Mouse (Mus musculus) c-Kit-negative CD71-positive TER-119-positive erythroid progenitor cells, embryonic 14.5 days (primary cell): ENCODE measurements at regions not wholly inside any gene's neighbourhood (a gene's known extent, or its start where the extent isn't known, plus 50 kb on each side); places are given as distances from the start of the nearest gene placed in this dataset.

Experiments
- DNase-seq: peaks from one replicate; pipeline ENCODE4 v3.0.0-alpha.2; 2013; ENCODE audit warnings: low read depth, low spot score

DNA sequence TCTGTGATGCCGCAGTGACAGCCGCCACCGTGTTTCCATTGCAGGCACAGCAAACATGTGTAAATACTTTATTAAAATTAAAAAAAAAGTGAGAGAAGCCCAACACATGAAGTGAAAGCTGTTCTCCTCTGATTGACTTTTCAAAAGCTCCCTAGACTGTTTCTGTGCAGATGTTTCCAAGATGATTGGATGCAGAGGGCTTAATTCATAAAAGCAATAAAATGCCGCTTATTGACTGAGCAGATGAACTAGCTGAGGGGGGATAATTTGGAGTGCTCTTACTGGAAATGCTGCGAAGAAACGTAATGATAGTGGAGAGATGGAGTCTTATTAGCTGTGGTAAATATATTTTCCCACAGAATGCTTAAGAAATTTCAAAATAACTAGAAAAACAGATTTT lies 170.4 kb downstream of the Rnf144a start:
- no peak for DNase-seq

DNA sequence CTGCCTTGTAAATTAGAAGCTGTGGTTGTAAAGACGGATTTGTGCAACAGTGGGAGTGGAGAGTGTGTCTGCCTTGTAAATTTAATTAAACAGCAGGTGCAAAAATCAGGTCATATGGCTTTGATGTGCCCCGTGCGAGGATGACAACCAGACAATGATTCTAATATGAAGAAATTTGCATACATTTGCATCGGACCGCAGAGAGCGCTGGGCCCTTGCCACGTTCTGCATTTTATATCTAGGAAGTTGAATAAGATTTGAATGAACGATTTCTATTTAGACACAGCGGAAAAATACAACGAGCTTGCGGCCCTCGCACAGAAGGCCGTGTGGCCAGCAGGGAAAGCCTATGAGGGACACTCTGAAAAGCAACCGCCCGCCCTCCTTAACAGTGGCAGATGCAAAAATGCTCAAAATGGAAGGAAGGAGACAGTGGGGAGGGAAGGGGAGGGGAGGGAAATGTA lies 187.5 kb downstream of the Rnf144a start:
- no peak for DNase-seq

- no peak for DNase-seq
These were observed 188.7 kb downstream of the Rnf144a start for GRCm38 (mm10) chr12:26226363-26226762.

DNA sequence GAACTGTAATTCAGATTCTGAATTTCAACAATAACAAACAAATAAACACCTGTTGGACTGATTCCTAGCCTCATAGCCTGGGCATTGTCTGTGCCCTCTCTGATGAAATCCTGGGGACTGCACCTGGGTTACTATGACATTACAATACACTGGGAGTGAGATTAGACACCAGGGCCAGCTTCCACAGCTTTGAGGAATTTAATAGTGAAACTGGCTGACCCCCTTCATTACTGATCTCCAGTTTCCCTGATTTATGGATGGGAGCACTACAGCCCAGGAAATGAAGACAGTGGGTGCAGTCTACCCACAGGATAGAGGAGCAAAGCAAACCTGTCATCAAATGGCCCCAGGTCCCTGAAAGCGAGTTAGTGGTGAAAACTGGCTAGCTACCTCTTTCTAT lies 202.6 kb downstream of the Rnf144a start:
- no peak for DNase-seq

GRCm38 (mm10) chr12:26211423-26211822 lies 203.6 kb downstream of the Rnf144a start:
- no peak for DNase-seq

- DNase-seq = no peak
These were observed 208.3 kb downstream of the Rnf144a start for GRCm38 (mm10) chr12:26206751-26207150.

GRCm38 (mm10) chr12:26206036-26206435 lies 209.0 kb downstream of the Rnf144a start:
- no peak for DNase-seq

DNA sequence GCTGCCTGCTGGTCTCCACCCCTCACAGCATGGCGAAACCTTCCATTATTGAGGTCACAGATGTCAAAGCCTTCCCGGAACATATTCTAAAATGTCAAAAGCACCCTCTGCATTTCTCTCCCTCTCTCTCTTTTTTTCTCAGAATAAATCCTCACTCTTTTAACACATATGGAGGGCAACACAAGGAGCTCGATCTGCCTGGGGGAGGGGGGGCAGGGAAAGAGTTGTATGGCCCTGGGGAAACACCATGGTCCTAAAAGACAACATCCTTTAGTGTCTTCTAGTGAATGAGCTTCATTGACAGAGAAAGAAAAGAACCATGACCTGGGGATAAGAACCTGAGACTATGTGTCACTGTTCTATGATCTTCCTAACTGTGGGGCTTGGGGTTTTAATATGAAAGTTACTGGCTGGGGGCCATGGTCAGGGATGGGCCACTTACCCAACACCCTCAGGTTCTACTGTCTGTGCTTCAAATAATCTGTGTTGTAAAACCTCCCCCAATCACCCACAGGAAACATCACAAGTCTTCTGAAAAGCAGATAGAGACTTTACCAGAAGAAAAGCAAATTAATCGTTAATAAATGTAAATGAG lies 223.0 kb downstream of the Rnf144a start:
- no peak for DNase-seq

DNA sequence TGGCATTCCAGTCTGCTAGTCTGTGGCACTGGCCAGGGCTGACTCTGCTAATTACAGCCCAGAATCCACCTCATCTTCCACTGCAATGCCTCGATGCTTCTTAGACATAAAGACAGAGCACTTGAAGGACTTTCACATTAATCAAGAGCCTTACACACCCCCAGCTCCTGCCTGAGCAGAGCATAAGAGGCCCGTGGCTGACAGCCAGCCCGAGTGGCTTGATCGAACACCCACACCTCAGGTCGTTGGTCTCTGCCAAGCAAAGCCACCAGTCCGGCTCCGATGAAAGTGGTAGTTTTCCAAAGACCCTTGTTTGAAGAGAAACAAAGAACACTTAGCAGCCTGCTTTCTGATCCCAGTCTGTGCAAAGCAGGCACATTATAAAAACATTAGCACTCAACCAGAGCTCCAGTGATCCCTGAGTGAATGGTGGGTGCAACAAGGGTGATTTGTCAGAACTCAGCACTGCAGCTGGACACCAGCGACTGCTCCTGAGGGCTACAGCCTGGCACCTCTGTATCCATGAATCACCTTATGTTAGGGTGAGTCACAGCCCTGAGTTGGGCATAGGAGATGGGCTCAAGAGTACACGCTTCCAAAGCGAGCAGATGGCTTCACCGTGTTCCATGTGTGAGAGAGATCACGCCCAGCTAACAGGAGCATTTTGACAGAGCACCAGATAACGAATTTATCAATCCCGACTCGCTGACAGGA lies 223.6 kb downstream of the Rnf144a start:
- no peak for DNase-seq

GRCm38 (mm10) chr12:26188996-26189395 lies 226.1 kb downstream of the Rnf144a start:
- DNase-seq = no peak

DNA sequence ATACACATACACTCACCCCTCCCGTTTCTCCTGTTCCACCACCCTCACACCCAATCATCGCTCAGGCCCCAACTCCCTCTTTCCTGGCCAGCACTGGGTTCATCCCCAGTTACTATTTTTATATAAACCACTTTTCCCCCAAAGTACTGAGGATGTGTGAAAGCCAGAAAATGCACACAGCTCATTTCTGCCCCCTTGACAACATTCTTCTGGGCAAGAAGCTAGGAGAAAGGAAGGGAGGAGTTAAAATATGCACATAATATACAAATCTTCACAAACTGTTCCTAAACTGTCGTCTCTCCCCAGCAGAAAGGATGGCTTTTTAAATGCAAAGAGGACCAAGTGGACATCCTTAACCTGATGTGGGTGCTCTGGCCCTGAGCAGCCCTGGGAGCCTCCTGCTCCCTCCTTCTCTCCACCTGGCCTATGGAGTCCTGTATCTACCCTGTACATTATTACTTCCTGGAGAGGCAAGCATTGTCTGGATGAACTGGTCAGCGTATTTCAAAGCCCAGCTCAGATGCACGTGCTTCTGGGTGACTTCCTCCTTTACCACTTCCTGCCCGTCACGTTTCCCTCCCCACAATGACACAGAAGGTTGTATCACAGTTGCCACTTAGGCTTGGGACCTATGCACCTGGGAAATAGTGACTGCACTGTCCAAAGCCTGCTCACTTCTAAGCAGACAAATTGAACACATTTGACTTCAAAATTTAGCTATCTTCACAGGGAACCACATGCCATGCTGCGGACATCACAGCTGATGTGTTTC lies 227.8 kb downstream of the Rnf144a start:
- DNase-seq = no peak

- no peak for DNase-seq
These were observed 230.2 kb downstream of the Rnf144a start for GRCm38 (mm10) chr12:26184701-26185460.

- DNase-seq = no peak
These were observed 232.0 kb downstream of the Rnf144a start for GRCm38 (mm10) chr12:26183021-26183420.

- DNase-seq = no peak
These were observed 234.2 kb downstream of the Rnf144a start for GRCm38 (mm10) chr12:26180846-26181245.

GRCm38 (mm10) chr12:26176231-26176662 lies 238.8 kb downstream of the Rnf144a start:
- DNase-seq = no peak

DNA sequence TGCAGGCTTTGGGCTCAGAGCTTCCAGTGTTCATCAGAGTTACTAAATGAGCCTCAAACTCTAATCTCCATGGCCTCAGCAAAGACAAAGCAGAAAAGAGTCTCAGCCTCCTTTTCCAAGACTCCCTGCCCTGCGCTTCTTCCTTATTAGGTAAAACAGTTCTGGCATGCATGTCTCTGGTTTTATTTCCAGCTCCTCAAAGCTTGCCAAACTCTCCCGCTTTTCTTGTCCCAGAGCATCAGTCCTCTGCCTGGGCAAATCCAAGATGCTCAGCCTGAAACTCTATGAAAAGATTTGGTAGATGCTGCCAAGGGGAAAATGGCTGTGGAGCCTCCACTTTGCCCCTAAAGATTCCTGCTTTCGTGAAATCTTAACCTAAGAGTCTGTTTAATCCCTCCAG lies 251.6 kb downstream of the Rnf144a start:
- no peak for DNase-seq

DNA sequence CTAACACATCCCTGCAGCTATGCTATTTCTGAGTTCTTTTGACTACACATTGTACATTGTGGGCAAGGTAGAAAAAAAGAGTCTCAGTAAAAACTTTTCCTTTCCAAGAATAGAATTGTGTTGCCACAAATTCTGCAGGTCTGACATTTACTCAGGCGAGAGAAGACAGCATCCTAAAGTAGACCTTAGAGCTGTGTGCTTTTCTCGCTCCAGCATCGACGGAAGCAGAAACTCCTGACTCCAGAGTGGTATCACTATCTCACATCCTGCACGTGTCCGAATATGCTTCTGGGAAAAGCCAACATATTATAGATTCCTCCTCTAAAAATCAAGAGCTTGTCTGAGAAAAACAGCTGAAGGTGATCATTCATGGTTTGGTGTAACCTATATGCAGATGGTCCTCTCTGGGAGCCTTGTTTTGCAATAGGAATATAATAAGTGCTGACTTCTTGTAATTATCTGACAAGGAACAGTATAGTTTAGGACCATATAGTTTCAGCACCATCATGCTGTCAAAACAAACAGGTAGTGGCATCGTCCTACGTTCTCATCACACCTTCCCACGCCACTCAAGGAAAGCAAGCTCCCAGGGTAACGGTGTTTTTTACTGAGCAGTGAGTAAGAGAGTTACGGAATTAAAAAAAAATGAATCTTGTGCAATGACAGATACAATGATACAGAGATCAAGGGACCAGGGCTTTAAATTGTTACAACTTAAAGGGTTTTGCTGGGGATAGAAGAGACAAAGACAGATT lies 254.0 kb downstream of the Rnf144a start:
- no peak for DNase-seq

DNA sequence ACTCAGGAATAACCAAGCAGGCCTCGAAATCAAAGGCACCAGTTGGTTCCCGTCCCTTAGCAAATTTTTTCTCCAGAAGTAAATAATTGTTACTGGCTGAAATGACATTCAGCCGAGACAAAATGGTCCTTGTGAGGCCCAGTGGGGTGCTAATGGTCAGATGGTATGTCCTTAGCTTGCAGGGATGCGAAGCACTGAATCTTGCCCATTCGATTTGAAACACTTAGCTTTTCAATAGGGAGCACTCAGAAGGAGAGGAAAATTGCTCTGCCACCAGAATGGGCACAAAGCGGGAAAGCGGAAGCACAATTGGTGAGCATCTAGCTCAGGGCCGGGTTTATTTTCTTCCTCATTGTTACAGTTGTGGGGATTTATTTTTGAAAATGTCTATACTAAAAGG lies 262.1 kb downstream of the Rnf144a start:
- no peak for DNase-seq

DNA sequence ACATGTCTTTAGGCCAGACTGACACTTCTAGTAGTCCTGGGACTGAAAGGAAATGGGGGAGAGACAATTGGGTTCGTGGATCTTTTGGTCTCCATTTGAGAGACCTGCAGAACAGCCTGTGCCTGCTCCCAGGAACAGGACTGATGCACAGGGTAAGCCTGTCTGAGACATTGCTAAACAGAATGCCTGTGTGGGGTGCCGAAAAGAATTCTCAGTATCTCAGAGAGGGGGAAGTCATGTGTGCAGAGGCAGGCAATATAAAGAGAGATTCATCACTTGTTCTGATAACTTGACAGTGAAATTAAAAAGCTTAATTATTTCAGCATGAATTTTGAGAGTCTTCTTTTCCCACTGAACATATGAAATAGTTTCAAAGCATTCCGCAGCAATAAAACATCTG lies 268.7 kb downstream of the Rnf144a start:
- no peak for DNase-seq

GRCm38 (mm10) chr12:26145085-26145714 lies 269.9 kb downstream of the Rnf144a start:
- no peak for DNase-seq

GRCm38 (mm10) chr12:26144616-26145015 lies 270.4 kb downstream of the Rnf144a start:
- DNase-seq = no peak
